ENCODE assay signal across 23 mouse cellular contexts in genomic region chr2:33840483-33840882, GRCm38 (mm10). TPM values are rescaled to one million over a fixed set of nuclear protein-coding genes. Genes with fewer than 3 reads are reported as not detected.
A peak's percentile ranks its signal among the peaks of the same experiment; 100 is the strongest.
DNase-seq lines count a peak whose midpoint lies in the region; ATAC-seq lines count a peak whose summit lies in the region.
"Had no signal": no experiment of that assay in that cellular context is flagged by ENCODE, and none has a peak within 500 bp of the region (broad histone marks: within the 10 kb centered on the region; RNA-seq: fewer than 3 reads in every experiment).

No protein-coding gene starts in this region.

- H3K27ac ChIP-seq in hindbrain, embryonic 10.5 days = peak overlapping the region; percentile 31; the same call in 1 of the 2 replicates
- H3K27ac ChIP-seq in hindbrain, embryonic 16.5 days (ENCODE audit: low read depth, low read length) = no peak overlapping the region
- peak overlapping the region; percentile 62; the same call in 1 of the 2 replicates for H3K27ac ChIP-seq in neural tube, embryonic 13.5 days (replicated peaks)
- H3K27ac ChIP-seq in liver, embryonic 16.5 days (ENCODE audit: low read length) = peak overlapping the region; percentile 100
- H3K27ac ChIP-seq: embryonic facial prominence, embryonic 12.5 days; layer of hippocampus, adult 2 months; limb, embryonic 13.5 days; lung, embryonic 15.5 days; macrophage; stomach, embryonic 15.5 days had no signal

- H3K27me3 ChIP-seq in hindbrain, embryonic 10.5 days (ENCODE audit: insufficient read depth, poor library complexity, severe bottlenecking) = no peaks in the 10 kb centered on the region
- H3K27me3 ChIP-seq in hindbrain, embryonic 16.5 days (replicated peaks; ENCODE audit: control insufficient read depth, insufficient read depth, low read length) = no peaks in the 10 kb centered on the region
- H3K27me3 ChIP-seq in neural tube, embryonic 13.5 days = no peaks in the 10 kb centered on the region
- no peaks in the 10 kb centered on the region for H3K27me3 ChIP-seq in liver, embryonic 16.5 days (ENCODE audit: control insufficient read depth, insufficient read depth, low read depth, low read length)
- H3K27me3 ChIP-seq: embryonic facial prominence, embryonic 12.5 days; lung, embryonic 15.5 days; stomach, embryonic 15.5 days had no signal

- no peak overlapping the region for H3K4me2 ChIP-seq in hindbrain, embryonic 16.5 days (ENCODE audit: low read length)
- no peak overlapping the region for H3K4me2 ChIP-seq in neural tube, embryonic 13.5 days
- H3K4me2 ChIP-seq in liver, embryonic 16.5 days (ENCODE audit: low read depth, low read length) = no peak overlapping the region
- H3K4me2 ChIP-seq: embryonic facial prominence, embryonic 12.5 days; limb, embryonic 13.5 days; lung, embryonic 15.5 days; stomach, embryonic 15.5 days had no signal

- peaks cover 36% of the 10 kb centered on the region for H3K36me3 ChIP-seq in hindbrain, embryonic 10.5 days
- H3K36me3 ChIP-seq in hindbrain, embryonic 16.5 days (ENCODE audit: control insufficient read depth, insufficient read depth, low read length) = no peaks in the 10 kb centered on the region
- peaks cover 17% of the 10 kb centered on the region for H3K36me3 ChIP-seq in neural tube, embryonic 13.5 days
- H3K36me3 ChIP-seq in liver, embryonic 16.5 days (ENCODE audit: control insufficient read depth, insufficient read depth) = no peaks in the 10 kb centered on the region
- H3K36me3 ChIP-seq: lung, embryonic 15.5 days; stomach, embryonic 15.5 days had no signal

- ATAC-seq in hindbrain, embryonic 16.5 days = no peak
- no peak for ATAC-seq in neural tube, embryonic 13.5 days (ENCODE audit: low read depth)
- ATAC-seq in liver, embryonic 16.5 days (ENCODE audit: low read depth) = no peak
- no peak for ATAC-seq in frontal cortex, adult (ENCODE audit: low TSS enrichment)
- ATAC-seq in erythroid progenitor cell, adult 5-6 weeks (replicated peaks; ENCODE audit: low FRiP score, poor library complexity, severe bottlenecking) = no peak
- ATAC-seq: forebrain, embryonic 14.5 days; intestine, postnatal 0 days had no signal

- no peaks in the 10 kb centered on the region for H3K9me3 ChIP-seq in hindbrain, embryonic 10.5 days
- no peaks in the 10 kb centered on the region for H3K9me3 ChIP-seq in hindbrain, embryonic 16.5 days (ENCODE audit: control insufficient read depth, low read length)
- no peaks in the 10 kb centered on the region for H3K9me3 ChIP-seq in neural tube, embryonic 13.5 days
- H3K9me3 ChIP-seq in liver, embryonic 16.5 days (replicated peaks; ENCODE audit: control insufficient read depth, low read length) = no peaks in the 10 kb centered on the region
- H3K9me3 ChIP-seq: embryonic facial prominence, embryonic 12.5 days; limb, embryonic 13.5 days; lung, embryonic 15.5 days; stomach, embryonic 15.5 days had no signal

- peaks cover 58% of the 10 kb centered on the region for H3K4me1 ChIP-seq in hindbrain, embryonic 10.5 days (replicated peaks)
- H3K4me1 ChIP-seq in hindbrain, embryonic 16.5 days (ENCODE audit: control insufficient read depth, insufficient read depth, low read depth, low read length) = peaks cover 9% of the 10 kb centered on the region
- peaks cover 54% of the 10 kb centered on the region for H3K4me1 ChIP-seq in neural tube, embryonic 13.5 days (replicated peaks)
- peaks cover 77% of the 10 kb centered on the region for H3K4me1 ChIP-seq in liver, embryonic 16.5 days (ENCODE audit: control insufficient read depth, low read depth, low read length)
- H3K4me1 ChIP-seq: stomach, embryonic 15.5 days had no signal

- DNase-seq in hindbrain, embryonic 10.5 days (ENCODE audit: low spot score) = no peak
- DNase-seq in neural tube, embryonic 10.5 days (ENCODE audit: extremely low spot score, low spot score) = no peak
- DNase-seq in adrenal gland, postnatal 4 days (ENCODE audit: low spot score in 2 of 2) = no peak
- DNase-seq: adrenal gland, postnatal 25 days; cerebellum, adult 2 months; gastrocnemius, postnatal 14 days; layer of hippocampus, postnatal 36 days; right cerebral cortex, postnatal 25 days; thymus, adult 2 months had no signal

- no peak overlapping the region for H3K9ac ChIP-seq in hindbrain, embryonic 16.5 days (ENCODE audit: low read depth, low read length)
- no peak overlapping the region for H3K9ac ChIP-seq in neural tube, embryonic 13.5 days
- 0 out of 2 replicates have a peak overlapping the region, but pooled peaks have one; percentile 19 for H3K9ac ChIP-seq in liver, embryonic 16.5 days (ENCODE audit: low read depth, low read length)
- H3K9ac ChIP-seq: embryonic facial prominence, embryonic 12.5 days; limb, embryonic 13.5 days; lung, embryonic 15.5 days; stomach, embryonic 15.5 days had no signal

- 63% methylated on average over 3 of the region's 3 CpGs for whole genome bisulfite sequencing in hindbrain, embryonic 10.5 days
- 50% methylated on average over 3 of the region's 3 CpGs for WGBS in hindbrain, embryonic 16.5 days
- WGBS in neural tube, embryonic 13.5 days = 35% methylated on average over 3 of the region's 3 CpGs
- WGBS in liver, embryonic 16.5 days (ENCODE audit: insufficient replicate concordance) = 82% methylated on average over 3 of the region's 3 CpGs

- H3K4me3 ChIP-seq in hindbrain, embryonic 10.5 days = no peak overlapping the region
- no peak overlapping the region for H3K4me3 ChIP-seq in hindbrain, embryonic 16.5 days (ENCODE audit: low read length)
- no peak overlapping the region for H3K4me3 ChIP-seq in neural tube, embryonic 13.5 days
- H3K4me3 ChIP-seq in liver, embryonic 16.5 days (ENCODE audit: low read depth, low read length) = no peak overlapping the region
- H3K4me3 ChIP-seq: embryonic facial prominence, embryonic 12.5 days; erythroblast, embryonic 14.5 days; layer of hippocampus, adult 2 months; limb, embryonic 13.5 days; lung, embryonic 15.5 days; stomach, embryonic 15.5 days had no signal

RNA-seq across cellular contexts. Expression of gene Mvb12b, which starts 47.3 kb away (rescaled TPM):
- polyA plus RNA-seq in hindbrain, embryonic 10.5 days (2016; fragmentation: Nextera tagmentation; extraction: Ambion mirVana) = 22.7 and 28.8 TPM in 2 replicates
- polyA plus RNA-seq in hindbrain, embryonic 16.5 days (2015; fragmentation: Nextera tagmentation; extraction: Ambion mirVana) = 43.9 and 46.5 TPM in 2 replicates
- polyA plus RNA-seq in neural tube, embryonic 13.5 days (2015; fragmentation: Nextera tagmentation; extraction: Ambion mirVana) = 60.5 and 67.6 TPM in 2 replicates
- 8.7 and 11.0 TPM in 2 replicates for polyA plus RNA-seq in liver, embryonic 16.5 days (2015; fragmentation: Nextera tagmentation; extraction: Ambion mirVana)
- total RNA-seq in adrenal gland, postnatal 4 days (2021) = 10 to 100 TPM; 36.9 to 37.5 TPM
- total RNA-seq in erythroid progenitor cell, adult 5-6 weeks (2015; ENCODE audit: low replicate concordance) = 53.0 and 81.7 TPM in 2 replicates
- total RNA-seq in erythroid progenitor cell, adult 5-6 weeks (2017; ENCODE audit: low replicate concordance) = 37.1 and 56.7 TPM in 2 replicates
